Mouse (Mus musculus) embryonic fibroblast, embryonic 13.5 days (primary cell): ENCODE data around the gene Bzw1. TPM values are rescaled to one million over a fixed set of nuclear protein-coding genes. Genes with fewer than 3 reads are reported as not detected.

Experiments
- H3K27ac ChIP-seq: 2 replicates; pipeline ENCODE4 v1.5.1; 2012; ENCODE audit warnings: low read length, control low read depth, inconsistent platforms; ENCODE audit not compliant: insufficient read depth
- H3K4me1 ChIP-seq: 2 replicates; pipeline ENCODE4 v1.6.1; 2011; ENCODE audit warnings: low read length; ENCODE audit not compliant: control insufficient read depth, insufficient read depth
- H3K4me3 ChIP-seq: 2 replicates; pipeline ENCODE4 v1.5.1; 2011; ENCODE audit warnings: mild to moderate bottlenecking, control low read depth, low read length; ENCODE audit not compliant: insufficient read depth
- CTCF ChIP-seq: IDR thresholded peaks from 2 replicates; pipeline ENCODE4 v1.5.1; 2011; ENCODE audit warnings: mild to moderate bottlenecking, control low read depth, low read length, moderate library complexity, borderline replicate concordance; ENCODE audit not compliant: insufficient read depth
- POLR2A ChIP-seq: IDR thresholded peaks from 2 replicates; pipeline ENCODE4 v1.6.1; 2011; ENCODE audit warnings: low read depth, mild to moderate bottlenecking, control low read depth, low read length, moderate library complexity
- polyA plus RNA-seq: library from polyadenylated mRNA; stranded (reverse); fragments of >200 nt; gene quantifications from 2 replicates; pipeline ENCODE4 v1.2.4, GENCODE M21; 2011; ENCODE audit warnings: low read depth; ENCODE audit not compliant: missing spikeins, insufficient read length

Gene Bzw1
- polyA plus RNA-seq, 1 experiment, result 360 TPM

DNA sequence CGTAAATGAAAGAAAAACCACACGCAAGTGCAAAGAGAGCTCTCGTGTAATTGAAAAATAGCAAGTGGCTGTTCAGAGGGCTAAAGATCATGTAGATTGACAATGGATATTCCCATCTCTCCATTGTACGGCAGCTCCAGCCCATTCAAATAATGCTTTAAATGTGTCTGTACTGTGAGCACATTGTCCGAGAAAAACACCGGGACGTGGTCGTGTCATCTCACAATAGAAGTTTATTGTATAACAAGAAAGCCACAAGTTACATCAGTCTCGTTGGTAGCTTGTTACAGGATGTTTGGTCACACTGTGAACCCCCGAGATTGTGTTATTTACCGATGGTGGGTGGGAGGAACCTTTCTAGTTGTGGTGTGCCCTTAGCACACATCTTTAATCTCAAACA is 53.2 kb downstream of the Bzw1 start:
- H3K4me3 ChIP-seq, result peak overlapping the region; percentile 77

DNA sequence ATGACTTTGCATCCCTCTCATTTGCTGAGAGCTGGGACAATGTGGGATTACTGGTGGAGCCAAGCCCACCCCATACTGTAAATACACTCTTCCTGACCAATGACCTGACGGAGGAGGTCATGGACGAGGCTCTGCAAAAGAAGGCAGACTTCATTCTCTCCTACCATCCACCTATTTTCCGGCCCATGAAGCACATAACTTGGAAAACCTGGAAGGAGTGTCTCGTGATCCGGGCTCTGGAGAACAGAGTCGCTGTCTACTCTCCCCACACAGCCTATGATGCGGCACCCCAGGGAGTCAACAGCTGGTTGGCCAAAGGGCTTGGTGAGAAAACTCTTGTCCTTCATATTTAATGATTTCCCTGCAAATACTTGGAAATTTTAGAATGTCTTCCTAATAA is 55.1 kb downstream of the Bzw1 start:
- Histone ChIP-seq H3K4me1 (peaks cover 6% of the 10 kb centered on the region; the same call in 1 of the 2 replicates), H3K4me3 (no peak overlapping the region), H3K27ac (no peak overlapping the region)
- no peak for TF ChIP-seq CTCF
- no peak for TF ChIP-seq POLR2A

More for the DNA sequence above, 53.2 kb downstream of the Bzw1 start:
- TF ChIP-seq CTCF (no peak), POLR2A (no peak)
- Histone ChIP-seq H3K4me1 (peaks cover 6% of the 10 kb centered on the region; the same call in 1 of the 2 replicates), H3K27ac (peak overlapping the region; percentile 55)

GRCm38 (mm10) chr1:58448396-58448795 is 55.7 kb downstream of the Bzw1 start:
- Histone ChIP-seq H3K27ac (no peak overlapping the region), H3K4me3 (no peak overlapping the region), H3K4me1 (peaks cover 6% of the 10 kb centered on the region; the same call in 1 of the 2 replicates)
- no peak for TF ChIP-seq POLR2A
- TF ChIP-seq CTCF, result no peak

GRCm38 (mm10) chr1:58454316-58454715 is 61.6 kb downstream of the Bzw1 start:
- no peaks in the 10 kb centered on the region for H3K4me1 ChIP-seq
- no peak for TF ChIP-seq CTCF
- no peak overlapping the region for H3K27ac ChIP-seq
- no peak overlapping the region for H3K4me3 ChIP-seq

Other genes with a start within 250 kb of the Bzw1 start
- gene Aox4, start 182.5 kb upstream of the Bzw1 start, polyA plus RNA-seq, result not detected in 2 replicates
- not detected in 2 replicates for gene Aox2, start 114.6 kb upstream of the Bzw1 start, polyA plus RNA-seq
- 118 and 153 TPM in 2 replicates for gene Clk1, start 31.2 kb downstream of the Bzw1 start, polyA plus RNA-seq
- gene Nif3l1, start 52.3 kb downstream of the Bzw1 start, polyA plus RNA-seq, result 32.4 and 36.3 TPM in 2 replicates
- 50.6 and 70.9 TPM in 2 replicates for gene Ppil3, start 52.6 kb downstream of the Bzw1 start, polyA plus RNA-seq
- gene Orc2, start 112.2 kb downstream of the Bzw1 start, polyA plus RNA-seq, result 27.3 and 35.3 TPM in 2 replicates
- 7.8 and 15.5 TPM in 2 replicates for gene Fam126b, start 193.4 kb downstream of the Bzw1 start, polyA plus RNA-seq
- gene Ndufb3, start 193.5 kb downstream of the Bzw1 start, polyA plus RNA-seq, result 63.8 and 66.8 TPM in 2 replicates